Mouse (Mus musculus): ENCODE measurements around the gene Tsn. TPM values are rescaled to one million over a fixed set of nuclear protein-coding genes. Genes with fewer than 3 reads are reported as not detected.

The Tsn gene
- polyA plus RNA-seq, 1 experiment from 2014 or later, result 282 TPM

GRCm38 (mm10) chr1:118296673-118297072, 14.9 kb downstream of the Tsn start:
- peak; percentile 6 for DNase-seq (ENCODE audit: low spot score)
- Histone ChIP-seq H3K4me3 (no peak overlapping the region), H3K36me3 (peaks cover 64% of the 10 kb centered on the region), H3K27ac (no peak overlapping the region), H3K4me1 (no peaks in the 10 kb centered on the region), H3K9me3 (no peaks in the 10 kb centered on the region), H3K27me3 (ENCODE audit: insufficient read depth, poor library complexity, severe bottlenecking) (no peaks in the 10 kb centered on the region)
- 82% methylated on average over 3 of the region's 3 CpGs for WGBS

GRCm38 (mm10) chr1:118294826-118295225, 16.7 kb downstream of the Tsn start:
- no peaks in the 10 kb centered on the region for H3K4me1 ChIP-seq
- peak; percentile 65 for DNase-seq (ENCODE audit: low spot score)
- no peaks in the 10 kb centered on the region for H3K9me3 ChIP-seq
- H3K27ac ChIP-seq, result no peak overlapping the region
- no peak overlapping the region for H3K4me3 ChIP-seq
- WGBS, result 80% methylated on average over 5 of the region's 5 CpGs
- peaks cover 46% of the 10 kb centered on the region for H3K36me3 ChIP-seq
- H3K27me3 ChIP-seq (ENCODE audit: insufficient read depth, poor library complexity, severe bottlenecking), result no peaks in the 10 kb centered on the region

GRCm38 (mm10) chr1:118294192-118294591, 17.3 kb downstream of the Tsn start:
- peak; percentile 70 for DNase-seq (ENCODE audit: low spot score)
- Histone ChIP-seq H3K27me3 (ENCODE audit: insufficient read depth, poor library complexity, severe bottlenecking) (no peaks in the 10 kb centered on the region), H3K4me3 (no peak overlapping the region), H3K4me1 (no peaks in the 10 kb centered on the region), H3K9me3 (no peaks in the 10 kb centered on the region), H3K27ac (no peak overlapping the region), H3K36me3 (peaks cover 40% of the 10 kb centered on the region)
- 96% methylated on average over 3 of the region's 3 CpGs for WGBS

- no peak for DNase-seq (ENCODE audit: low spot score)
- Histone ChIP-seq H3K4me3 (no peak overlapping the region), H3K36me3 (peaks cover 22% of the 10 kb centered on the region), H3K9me3 (no peaks in the 10 kb centered on the region), H3K4me1 (no peaks in the 10 kb centered on the region), H3K27ac (no peak overlapping the region), H3K27me3 (ENCODE audit: insufficient read depth, poor library complexity, severe bottlenecking) (no peaks in the 10 kb centered on the region)
- WGBS, result 76% methylated on average over 4 of the region's 4 CpGs
Observed at GRCm38 (mm10) chr1:118292291-118292690, 19.2 kb downstream of the Tsn start.

GRCm38 (mm10) chr1:118275139-118275538, 36.4 kb downstream of the Tsn start:
- Histone ChIP-seq H3K27ac (no peak overlapping the region), H3K36me3 (no peaks in the 10 kb centered on the region), H3K4me1 (no peaks in the 10 kb centered on the region), H3K27me3 (ENCODE audit: insufficient read depth, poor library complexity, severe bottlenecking) (no peaks in the 10 kb centered on the region), H3K9me3 (no peaks in the 10 kb centered on the region), H3K4me3 (no peak overlapping the region)
- 7% methylated on average over 2 of the region's 2 CpGs for WGBS
- DNase-seq (ENCODE audit: low spot score), result no peak

GRCm38 (mm10) chr1:118251931-118252330, 59.6 kb downstream of the Tsn start:
- H3K27ac ChIP-seq, result no peak overlapping the region
- 47% methylated on average over 2 of the region's 2 CpGs for whole genome bisulfite sequencing
- 0 out of 2 replicates have a peak, but pooled peaks cover 6% of the 10 kb centered on the region for H3K9me3 ChIP-seq
- no peak for DNase-seq (ENCODE audit: low spot score)
- no peak overlapping the region for H3K4me3 ChIP-seq
- H3K36me3 ChIP-seq, result no peaks in the 10 kb centered on the region
- no peaks in the 10 kb centered on the region for H3K27me3 ChIP-seq (ENCODE audit: insufficient read depth, poor library complexity, severe bottlenecking)
- no peaks in the 10 kb centered on the region for H3K4me1 ChIP-seq

Other genes with a start within 250 kb of the Tsn start
- 0.03 and 0.14 TPM in 2 replicates for gene Gm29106, start 135.2 kb downstream of the Tsn start, polyA plus RNA-seq (2016; fragmentation: Nextera tagmentation; extraction: Ambion mirVana)
- 62.2 and 82.8 TPM in 2 replicates for gene Nifk, start 10.1 kb upstream of the Tsn start, polyA plus RNA-seq (2016; fragmentation: Nextera tagmentation; extraction: Ambion mirVana)
- 72.3 and 110 TPM in 2 replicates for gene Clasp1, start 77.3 kb upstream of the Tsn start, polyA plus RNA-seq (2016; fragmentation: Nextera tagmentation; extraction: Ambion mirVana)

All from heart, embryonic 10.5 days (tissue).